Mouse (Mus musculus): ENCODE results near the gene Sipa1l3.

Gene Sipa1l3

GRCm38 (mm10) chr7:29327087-29327486 lies 191.4 kb downstream of the Sipa1l3 start:
- DNase-seq: no peak

GRCm38 (mm10) chr7:29319337-29320307 lies 198.8 kb downstream of the Sipa1l3 start:
- DNase-seq: no peak

GRCm38 (mm10) chr7:29318115-29318911 lies 200.1 kb downstream of the Sipa1l3 start:
- DNase-seq: no peak

GRCm38 (mm10) chr7:29317558-29317957 lies 200.9 kb downstream of the Sipa1l3 start:
- no peak for DNase-seq

GRCm38 (mm10) chr7:29316976-29317375 lies 201.5 kb downstream of the Sipa1l3 start:
- no peak for DNase-seq

GRCm38 (mm10) chr7:29316137-29316734 lies 202.2 kb downstream of the Sipa1l3 start:
- no peak for DNase-seq

GRCm38 (mm10) chr7:29314844-29315628 lies 203.4 kb downstream of the Sipa1l3 start:
- DNase-seq: no peak

- DNase-seq: no peak
Measured at GRCm38 (mm10) chr7:29313572-29314261, 204.7 kb downstream of the Sipa1l3 start.

GRCm38 (mm10) chr7:29313051-29313450 lies 205.4 kb downstream of the Sipa1l3 start:
- DNase-seq: no peak

GRCm38 (mm10) chr7:29309749-29310148 lies 208.7 kb downstream of the Sipa1l3 start:
- no peak for DNase-seq

GRCm38 (mm10) chr7:29309221-29309721 lies 209.2 kb downstream of the Sipa1l3 start:
- DNase-seq: peak; percentile 36

GRCm38 (mm10) chr7:29307350-29308104 lies 210.9 kb downstream of the Sipa1l3 start:
- peak; percentile 87 for DNase-seq

- DNase-seq: no peak
Measured at GRCm38 (mm10) chr7:29306619-29307018, 211.8 kb downstream of the Sipa1l3 start.

GRCm38 (mm10) chr7:29306108-29306507 lies 212.3 kb downstream of the Sipa1l3 start:
- no peak for DNase-seq

- no peak for DNase-seq
Measured at GRCm38 (mm10) chr7:29305263-29305988, 213.0 kb downstream of the Sipa1l3 start.

- no peak for DNase-seq
Measured at GRCm38 (mm10) chr7:29304463-29305262, 213.8 kb downstream of the Sipa1l3 start.

- DNase-seq: peak; percentile 56
Measured at GRCm38 (mm10) chr7:29303738-29304462, 214.5 kb downstream of the Sipa1l3 start, which contains the start of gene Dpf1. Dpf1 (plus strand) TSS chr7:29303951.

- DNase-seq: no peak
Measured at GRCm38 (mm10) chr7:29302641-29303040, 215.8 kb downstream of the Sipa1l3 start.

Measured in kidney, adult 18-20 months (tissue).